Mouse (Mus musculus): Measurements from ENCODE around the gene Fam126a. TPM values are rescaled to one million over a fixed set of nuclear protein-coding genes. Genes with fewer than 3 reads are reported as not detected.

The Fam126a gene
- polyA plus RNA-seq, 1 experiment, result 51.3 TPM

DNA sequence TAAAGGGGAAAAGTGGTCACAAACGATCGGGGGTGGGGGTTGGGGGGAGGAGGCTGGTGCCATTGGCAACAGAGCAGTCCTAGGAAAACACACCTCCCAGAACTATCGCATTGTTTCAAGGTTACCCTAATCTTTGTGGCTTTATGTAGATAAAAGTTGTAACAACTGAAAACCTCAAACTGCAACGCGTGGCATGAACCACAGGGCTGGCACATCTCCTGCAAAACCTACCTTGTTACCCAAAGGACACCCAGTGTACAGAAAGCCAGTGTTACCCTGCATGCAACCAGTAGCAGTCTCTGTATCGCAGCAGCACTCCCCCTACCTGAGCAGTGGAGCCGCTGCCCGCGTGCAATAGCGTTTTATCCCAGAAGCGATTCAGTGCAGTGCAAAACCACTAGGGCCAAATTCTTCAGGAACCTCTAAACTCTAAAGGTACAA is 1.1 kb downstream of the Fam126a start:
- TF ChIP-seq CTCF (IDR thresholded peaks at IDR 0.05; ENCODE audit: control insufficient read depth, insufficient read depth, insufficient replicate concordance, low read depth, low read length) (no peak), POLR2A (IDR thresholded peaks at IDR 0.05; ENCODE audit: control insufficient read depth, low read depth, low read length) (no peak)
- Histone ChIP-seq H3K4me1 (ENCODE audit: control insufficient read depth, insufficient read depth, low read length) (no peaks in the 10 kb centered on the region; the same call in none of the 2 replicates), H3K36me3 (ENCODE audit: control insufficient read depth, insufficient read depth, low read length) (no peaks in the 10 kb centered on the region), H3K27ac (ENCODE audit: control insufficient read depth, insufficient read depth, low read depth, low read length) (no peak overlapping the region), H3K4me3 (ENCODE audit: control insufficient read depth, low read depth, low read length) (peak overlapping the region; percentile 93), H3K27me3 (ENCODE audit: control insufficient read depth, insufficient read depth, low read length) (no peaks in the 10 kb centered on the region)

- Histone ChIP-seq H3K4me1 (ENCODE audit: control insufficient read depth, insufficient read depth, low read length) (no peaks in the 10 kb centered on the region; the same call in none of the 2 replicates), H3K36me3 (ENCODE audit: control insufficient read depth, insufficient read depth, low read length) (no peaks in the 10 kb centered on the region), H3K27me3 (ENCODE audit: control insufficient read depth, insufficient read depth, low read length) (no peaks in the 10 kb centered on the region), H3K4me3 (ENCODE audit: control insufficient read depth, low read depth, low read length) (no peak overlapping the region), H3K27ac (ENCODE audit: control insufficient read depth, insufficient read depth, low read depth, low read length) (no peak overlapping the region)
- TF ChIP-seq CTCF (IDR thresholded peaks at IDR 0.05; ENCODE audit: control insufficient read depth, insufficient read depth, insufficient replicate concordance, low read depth, low read length) (no peak), POLR2A (IDR thresholded peaks at IDR 0.05; ENCODE audit: control insufficient read depth, low read depth, low read length) (no peak)
Observed at GRCm38 (mm10) chr5:24024957-24025356, 5.5 kb downstream of the Fam126a start.

GRCm38 (mm10) chr5:24023226-24023625 is 7.3 kb downstream of the Fam126a start:
- TF ChIP-seq POLR2A (IDR thresholded peaks at IDR 0.05; ENCODE audit: control insufficient read depth, low read depth, low read length) (no peak), CTCF (IDR thresholded peaks at IDR 0.05; ENCODE audit: control insufficient read depth, insufficient read depth, insufficient replicate concordance, low read depth, low read length) (no peak)
- Histone ChIP-seq H3K4me1 (ENCODE audit: control insufficient read depth, insufficient read depth, low read length) (no peaks in the 10 kb centered on the region), H3K4me3 (ENCODE audit: control insufficient read depth, low read depth, low read length) (no peak overlapping the region), H3K27ac (ENCODE audit: control insufficient read depth, insufficient read depth, low read depth, low read length) (no peak overlapping the region), H3K27me3 (ENCODE audit: control insufficient read depth, insufficient read depth, low read length) (no peaks in the 10 kb centered on the region), H3K36me3 (ENCODE audit: control insufficient read depth, insufficient read depth, low read length) (no peaks in the 10 kb centered on the region)

GRCm38 (mm10) chr5:24021683-24022082 is 8.8 kb downstream of the Fam126a start:
- no peaks in the 10 kb centered on the region for H3K27me3 ChIP-seq (ENCODE audit: control insufficient read depth, insufficient read depth, low read length)
- H3K4me1 ChIP-seq (ENCODE audit: control insufficient read depth, insufficient read depth, low read length), result no peaks in the 10 kb centered on the region
- H3K27ac ChIP-seq (ENCODE audit: control insufficient read depth, insufficient read depth, low read depth, low read length), result no peak overlapping the region
- no peak overlapping the region for H3K4me3 ChIP-seq (ENCODE audit: control insufficient read depth, low read depth, low read length)
- TF ChIP-seq POLR2A (IDR thresholded peaks at IDR 0.05; ENCODE audit: control insufficient read depth, low read depth, low read length) (no peak), CTCF (IDR thresholded peaks at IDR 0.05; ENCODE audit: control insufficient read depth, insufficient read depth, insufficient replicate concordance, low read depth, low read length) (no peak)
- no peaks in the 10 kb centered on the region for H3K36me3 ChIP-seq (ENCODE audit: control insufficient read depth, insufficient read depth, low read length)

- Histone ChIP-seq H3K36me3 (ENCODE audit: control insufficient read depth, insufficient read depth, low read length) (no peaks in the 10 kb centered on the region), H3K4me1 (ENCODE audit: control insufficient read depth, insufficient read depth, low read length) (no peaks in the 10 kb centered on the region), H3K27ac (ENCODE audit: control insufficient read depth, insufficient read depth, low read depth, low read length) (no peak overlapping the region), H3K27me3 (ENCODE audit: control insufficient read depth, insufficient read depth, low read length) (no peaks in the 10 kb centered on the region), H3K4me3 (ENCODE audit: control insufficient read depth, low read depth, low read length) (no peak overlapping the region)
- TF ChIP-seq POLR2A (IDR thresholded peaks at IDR 0.05; ENCODE audit: control insufficient read depth, low read depth, low read length), result no peak
- no peak for TF ChIP-seq CTCF (IDR thresholded peaks at IDR 0.05; ENCODE audit: control insufficient read depth, insufficient read depth, insufficient replicate concordance, low read depth, low read length)
Observed at GRCm38 (mm10) chr5:24020380-24020779, 10.1 kb downstream of the Fam126a start.

- no peak overlapping the region for H3K27ac ChIP-seq (ENCODE audit: control insufficient read depth, insufficient read depth, low read depth, low read length)
- TF ChIP-seq POLR2A (IDR thresholded peaks at IDR 0.05; ENCODE audit: control insufficient read depth, low read depth, low read length) (no peak), CTCF (IDR thresholded peaks at IDR 0.05; ENCODE audit: control insufficient read depth, insufficient read depth, insufficient replicate concordance, low read depth, low read length) (no peak)
- no peak overlapping the region for H3K4me3 ChIP-seq (ENCODE audit: control insufficient read depth, low read depth, low read length)
- H3K4me1 ChIP-seq (ENCODE audit: control insufficient read depth, insufficient read depth, low read length), result no peaks in the 10 kb centered on the region
- H3K36me3 ChIP-seq (ENCODE audit: control insufficient read depth, insufficient read depth, low read length), result no peaks in the 10 kb centered on the region
- no peaks in the 10 kb centered on the region for H3K27me3 ChIP-seq (ENCODE audit: control insufficient read depth, insufficient read depth, low read length)
Observed at GRCm38 (mm10) chr5:24019341-24020185, 10.9 kb downstream of the Fam126a start.

- no peaks in the 10 kb centered on the region for H3K4me1 ChIP-seq (ENCODE audit: control insufficient read depth, insufficient read depth, low read length)
- no peak overlapping the region for H3K27ac ChIP-seq (ENCODE audit: control insufficient read depth, insufficient read depth, low read depth, low read length)
- no peak for TF ChIP-seq POLR2A (IDR thresholded peaks at IDR 0.05; ENCODE audit: control insufficient read depth, low read depth, low read length)
- no peaks in the 10 kb centered on the region for H3K27me3 ChIP-seq (ENCODE audit: control insufficient read depth, insufficient read depth, low read length)
- H3K4me3 ChIP-seq (ENCODE audit: control insufficient read depth, low read depth, low read length), result no peak overlapping the region
- H3K36me3 ChIP-seq (ENCODE audit: control insufficient read depth, insufficient read depth, low read length), result no peaks in the 10 kb centered on the region
Observed at GRCm38 (mm10) chr5:24018621-24019261, 11.7 kb downstream of the Fam126a start.

Data from testis, adult 2 months (tissue).